Mouse (Mus musculus) cerebral cortex, adult 2 months (tissue): ENCODE data around the gene Rfc3.

Experiments
- WGBS: fragments of 180-500 bp; shearing (Covaris S2); methylation state at CpG from one replicate; pipeline ENCODE4 v1.1.7; 2018; 5-methylcytosine and 5-hydroxymethylcytosine counted together

Rfc3 gene

DNA sequence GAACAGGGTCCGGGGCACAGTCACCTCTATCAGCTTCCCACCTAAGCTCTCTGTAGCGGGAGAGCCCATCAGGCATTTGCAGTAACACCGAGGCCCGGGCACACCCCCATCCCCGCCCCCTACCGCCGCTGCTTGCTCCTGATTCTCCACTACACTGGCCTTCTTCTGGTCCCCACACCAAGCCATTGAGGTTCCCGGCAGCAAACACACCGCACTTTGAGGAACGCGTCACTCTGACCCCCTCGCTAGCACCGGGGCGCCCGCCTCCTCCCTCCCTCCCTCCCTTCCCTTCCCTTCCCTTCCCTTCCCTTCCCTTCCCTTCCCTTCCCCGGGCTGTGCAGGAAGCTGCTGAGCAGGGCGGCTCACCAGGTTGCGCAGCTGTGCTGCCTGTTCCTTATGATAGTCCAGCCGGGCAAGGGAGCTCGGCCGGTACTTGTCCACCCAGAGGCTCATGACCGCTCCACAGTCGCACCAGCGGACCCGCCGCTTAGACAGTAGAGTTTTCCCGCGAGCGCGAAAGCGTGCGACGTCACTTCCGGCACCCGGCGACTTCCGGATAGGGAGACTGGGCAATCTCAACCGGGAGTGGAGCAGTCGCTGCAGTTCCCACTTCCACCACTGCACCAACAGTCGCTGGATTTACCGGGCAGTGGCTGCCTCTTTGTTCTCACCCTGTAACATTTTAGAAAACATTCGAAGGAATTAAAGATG is at the start of gene Rfc3:
Gene Rfc3 (minus strand): TSS at position 543 of the 711 bp plus-strand sequence.
- WGBS: under 1% methylated on average over 42 of the region's 42 CpGs

DNA sequence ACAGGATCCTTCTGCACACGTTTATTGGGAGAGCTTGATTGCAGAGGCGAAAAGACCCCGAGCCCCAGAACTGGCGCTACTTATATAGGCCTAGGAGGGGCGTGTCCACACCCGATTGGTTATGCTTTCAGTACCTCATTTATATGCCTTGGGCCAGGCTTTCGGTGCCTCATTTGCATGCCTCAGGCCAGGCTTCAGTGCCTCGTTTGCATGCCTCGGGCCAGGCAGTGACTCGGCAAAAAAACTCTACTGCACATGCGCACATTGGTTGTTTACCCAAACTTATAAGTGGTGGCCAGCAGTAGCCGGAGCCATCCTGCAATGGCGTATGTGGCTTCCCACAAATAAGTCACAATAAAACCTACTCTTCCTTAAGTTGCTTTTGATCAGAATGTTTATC is 42.6 kb upstream of the Rfc3 start:
- WGBS: 87% methylated on average over 13 of the region's 13 CpGs

DNA sequence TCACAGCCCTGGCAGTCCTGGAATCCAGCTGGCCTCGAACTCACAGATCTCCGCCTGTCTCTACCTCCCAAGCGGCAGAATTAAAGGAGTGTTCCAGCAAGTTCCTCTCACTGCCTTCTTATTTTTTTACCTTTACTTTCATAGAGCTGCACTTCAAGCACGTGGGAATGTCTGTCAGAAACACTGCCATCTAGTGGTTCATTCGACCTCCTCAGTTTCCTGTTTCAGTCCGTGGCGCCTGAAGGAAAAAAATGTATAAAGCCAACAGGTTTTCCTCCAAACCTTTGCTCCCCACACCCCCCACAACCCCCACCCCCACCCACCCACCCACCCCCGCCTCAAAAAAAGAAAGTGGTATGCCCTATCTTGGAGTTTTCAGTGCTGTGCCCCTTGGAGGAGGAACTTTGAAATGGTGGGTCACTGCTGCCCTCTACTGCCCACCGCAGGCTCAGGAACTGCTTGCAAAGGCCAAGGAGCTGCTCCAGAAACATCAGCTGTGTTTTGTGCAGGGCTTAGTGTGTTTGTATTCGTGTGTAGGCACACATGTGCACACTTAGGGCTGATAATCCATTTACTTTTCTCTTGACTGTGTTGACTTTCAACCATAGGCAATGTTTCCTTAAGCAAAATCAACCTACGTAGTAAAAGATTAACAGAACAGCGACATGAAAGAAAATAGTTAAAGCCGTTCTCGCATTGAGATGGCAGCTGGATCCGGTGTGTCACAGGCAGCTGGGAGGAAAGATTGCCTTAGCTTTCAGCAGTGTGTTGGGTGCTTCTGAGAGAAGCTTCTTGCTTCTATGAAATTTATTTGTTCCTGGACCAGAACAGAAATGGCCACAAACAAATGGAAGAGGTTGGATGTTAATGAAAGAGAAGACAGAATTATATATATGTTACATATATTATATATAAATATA is 35.8 kb upstream of the Rfc3 start:
- 21% methylated on average over 15 of the region's 15 CpGs for WGBS

DNA sequence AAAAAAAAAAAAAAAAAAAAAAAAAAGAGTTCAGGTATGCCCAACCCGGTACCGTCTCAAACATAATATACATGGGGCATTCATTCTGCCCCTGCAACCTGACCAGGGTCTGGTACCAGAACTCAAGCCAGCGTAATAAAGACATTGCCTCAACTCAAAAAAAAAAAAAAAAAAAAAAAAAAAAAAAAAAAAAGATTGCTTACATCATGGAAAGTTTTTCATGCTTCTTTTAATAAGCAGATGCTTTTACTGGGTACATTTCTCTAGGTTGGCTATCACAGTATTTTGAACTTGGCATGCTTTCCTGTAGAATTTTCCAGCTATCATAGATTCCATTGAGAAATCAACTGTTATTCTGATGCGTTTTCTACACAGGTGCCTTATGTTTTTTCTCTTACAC is 11.2 kb upstream of the Rfc3 start:
- 89% methylated on average over 4 of the region's 4 CpGs for WGBS

DNA sequence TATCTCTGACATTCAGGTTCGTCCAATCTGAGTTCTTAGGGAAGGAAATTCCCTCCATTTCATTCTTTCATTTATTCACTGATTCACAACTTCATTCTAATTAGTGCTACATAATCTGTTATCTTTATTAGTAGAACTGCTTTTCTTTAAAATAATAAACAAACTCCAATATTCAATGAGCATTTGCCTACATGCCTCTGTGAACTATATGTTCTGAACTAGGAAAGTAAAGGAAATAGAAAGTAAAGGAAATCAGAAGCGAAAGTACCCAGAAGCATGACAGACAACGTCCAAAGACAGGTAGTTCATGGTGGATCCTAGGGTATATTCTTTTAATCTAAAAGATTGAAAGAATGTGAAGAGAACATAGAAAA is 356 bp upstream of the Rfc3 start:
- WGBS: 60% methylated on average over 3 of the region's 3 CpGs

DNA sequence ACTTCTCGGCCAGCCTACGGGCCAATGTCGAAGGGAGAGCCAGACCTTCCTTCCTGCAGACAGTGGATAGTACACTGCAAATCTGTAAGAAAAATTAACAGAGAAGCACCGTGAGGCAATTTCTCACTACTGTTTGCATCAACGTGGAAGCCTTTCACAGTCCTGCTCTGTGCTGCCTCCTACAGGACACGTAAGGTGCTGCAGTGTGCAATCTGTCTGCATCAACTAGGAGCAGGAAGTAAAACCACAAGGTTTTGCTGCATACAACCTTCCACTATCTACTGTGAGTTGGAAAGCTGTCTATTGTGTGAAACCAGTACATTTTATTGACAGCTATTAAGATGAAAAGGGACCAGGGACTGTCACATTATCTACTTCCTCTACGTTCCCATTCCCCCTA is 6.2 kb downstream of the Rfc3 start:
- WGBS: 91% methylated on average over 7 of the region's 7 CpGs

DNA sequence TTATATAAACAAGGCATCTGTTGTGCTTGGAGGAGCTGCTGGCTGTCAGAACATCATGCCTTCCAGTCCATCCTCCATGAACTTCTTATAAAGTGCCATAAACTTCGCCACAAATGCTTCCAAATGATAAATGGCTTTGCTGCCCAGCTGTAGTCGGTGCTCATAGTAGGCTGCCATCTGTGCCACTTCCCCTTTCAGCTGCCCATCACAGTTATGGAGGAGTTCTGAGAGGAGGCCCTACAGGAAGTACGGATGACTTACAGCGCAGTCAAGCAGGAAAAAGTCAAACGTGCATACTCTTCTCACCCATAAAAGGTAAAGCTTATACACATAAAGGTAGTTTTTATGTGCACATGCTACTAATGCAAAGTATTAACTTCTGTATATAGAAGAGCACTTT is 8.2 kb downstream of the Rfc3 start:
- WGBS: 90% methylated on average over 5 of the region's 5 CpGs

DNA sequence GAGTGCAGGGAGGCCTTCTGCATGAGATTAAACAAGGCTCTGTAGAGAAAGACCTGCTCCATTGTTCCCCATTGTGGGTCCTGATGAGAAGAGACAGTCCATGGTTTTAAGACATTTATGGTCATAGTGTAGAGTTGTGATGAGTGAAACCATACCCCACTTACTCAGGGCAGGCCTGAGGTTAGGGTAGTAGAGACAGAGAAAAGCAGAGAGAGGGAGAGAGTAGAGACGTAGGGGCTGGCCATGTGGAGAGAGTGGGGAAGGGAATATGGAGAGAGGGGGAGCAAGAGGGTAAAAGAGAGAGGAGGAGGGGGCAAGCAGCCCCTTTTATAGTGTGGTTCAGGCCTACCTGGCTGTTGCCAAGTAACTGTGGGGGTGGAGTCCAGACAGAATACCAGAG is 8.9 kb downstream of the Rfc3 start:
- WGBS: 96% methylated on average over 1 of the region's 1 CpGs

DNA sequence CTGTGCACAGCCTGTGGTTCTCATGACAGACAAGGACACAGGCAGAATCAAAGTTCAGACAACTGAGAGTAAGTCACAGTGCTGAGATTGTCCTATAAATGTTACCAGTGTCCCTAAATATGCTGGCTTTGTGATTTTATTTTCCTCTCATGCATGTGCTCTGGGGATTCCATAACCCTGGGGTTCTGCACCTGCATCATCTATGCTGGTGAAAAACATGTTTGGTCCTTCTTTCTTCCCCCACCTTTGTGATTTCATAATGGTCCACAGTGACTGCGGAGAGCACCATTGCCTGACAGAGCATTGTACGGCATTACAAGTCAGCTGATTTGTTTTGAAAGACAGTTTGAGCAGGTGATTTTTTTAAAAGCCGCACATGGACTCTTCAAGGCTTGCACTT is 45.1 kb downstream of the Rfc3 start, which contains the start of gene Vmn2r18:
Gene Vmn2r18 (minus strand): TSS at position 101 of the 400 bp plus-strand sequence.
- whole genome bisulfite sequencing: 92% methylated on average over 3 of the region's 3 CpGs

DNA sequence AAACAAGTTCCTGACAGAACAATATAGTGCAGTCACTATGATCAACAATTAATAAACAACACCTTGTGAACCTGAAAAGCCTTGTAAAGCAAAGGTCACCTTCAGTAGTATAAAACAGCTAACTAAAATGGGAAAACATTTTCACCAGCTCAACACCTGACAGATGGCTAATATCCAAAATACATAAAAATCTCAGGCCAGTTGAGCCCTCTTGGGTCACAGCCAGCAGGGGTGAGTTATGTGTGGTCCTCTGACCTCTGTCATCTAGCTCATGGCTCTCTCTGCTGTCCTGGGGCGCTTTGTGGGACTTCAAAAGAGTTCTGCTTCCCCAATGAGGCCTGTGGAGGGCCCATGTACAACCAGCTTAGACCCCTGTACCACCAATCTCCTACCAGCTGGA is 49.3 kb downstream of the Rfc3 start:
- 57% methylated on average over 1 of the region's 1 CpGs for WGBS
